In the genomic region with DNA sequence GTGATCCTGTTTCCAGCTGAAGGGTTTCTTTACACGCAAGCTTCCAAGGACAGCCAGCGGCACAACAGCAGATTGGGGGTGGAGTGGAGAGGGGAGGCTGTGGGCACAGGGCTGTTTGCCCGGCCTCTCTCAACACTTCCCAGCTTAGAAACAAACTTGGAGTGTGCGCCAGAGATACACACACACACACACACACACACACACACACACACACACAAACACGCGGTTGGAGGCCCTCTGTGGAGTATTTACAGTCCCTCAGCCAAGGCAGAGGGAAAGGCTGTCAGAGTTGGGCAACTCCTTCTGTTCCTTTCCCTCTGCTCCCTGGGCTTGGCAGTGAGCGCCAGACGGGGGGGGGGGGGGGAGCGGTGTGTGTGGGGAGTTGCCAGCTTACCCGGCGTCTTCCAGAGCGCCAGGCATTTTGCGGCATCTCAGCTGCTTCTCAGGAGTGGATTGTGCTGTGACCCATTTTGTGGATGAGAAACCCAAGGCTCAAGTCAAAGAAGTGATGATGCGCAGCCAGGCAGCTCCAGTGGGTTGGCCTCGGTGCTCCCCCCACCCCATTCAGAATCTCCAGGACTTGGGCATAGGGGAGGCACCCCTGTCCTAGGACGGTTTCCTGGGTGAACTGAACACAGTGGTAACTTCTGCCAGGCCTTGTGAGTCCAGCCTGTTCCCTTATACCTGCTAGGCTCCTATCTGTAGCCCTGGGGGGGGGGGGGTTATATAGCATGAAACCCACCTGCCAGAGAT, we compare ENCODE assay signal across 8 mouse cellular contexts. TPM values are rescaled to one million over a fixed set of nuclear protein-coding genes. Genes with fewer than 3 reads are reported as not detected.
DNase-seq lines count a peak whose midpoint lies in the region; ATAC-seq and TF ChIP-seq lines count a peak whose summit lies in the region.

No protein-coding gene starts in this region.

- H3K4me1 ChIP-seq in hindbrain, embryonic 16.5 days (ENCODE audit: control insufficient read depth, insufficient read depth, low read depth, low read length), result peaks cover 59% of the 10 kb centered on the region
- peaks cover 92% of the 10 kb centered on the region for H3K4me1 ChIP-seq in midbrain, embryonic 10.5 days
- peaks cover 75% of the 10 kb centered on the region for H3K4me1 ChIP-seq in stomach, embryonic 15.5 days

- no peaks in the 10 kb centered on the region for H3K9me3 ChIP-seq in hindbrain, embryonic 16.5 days (ENCODE audit: control insufficient read depth, low read length)
- no peaks in the 10 kb centered on the region for H3K9me3 ChIP-seq in midbrain, embryonic 10.5 days (replicated peaks)
- H3K9me3 ChIP-seq in stomach, embryonic 15.5 days, result no peaks in the 10 kb centered on the region

- no peaks in the 10 kb centered on the region for H3K27me3 ChIP-seq in hindbrain, embryonic 16.5 days (replicated peaks; ENCODE audit: control insufficient read depth, insufficient read depth, low read length)
- H3K27me3 ChIP-seq in midbrain, embryonic 10.5 days (ENCODE audit: low read depth, poor library complexity, severe bottlenecking), result peaks cover 75% of the 10 kb centered on the region
- 0 out of 2 replicates have a peak, but pooled peaks cover 10% of the 10 kb centered on the region for H3K27me3 ChIP-seq in stomach, embryonic 15.5 days (replicated peaks)

- no peak overlapping the region for H3K27ac ChIP-seq in hindbrain, embryonic 16.5 days (ENCODE audit: low read depth, low read length)
- peak overlapping the region; percentile 93 for H3K27ac ChIP-seq in midbrain, embryonic 10.5 days (replicated peaks)
- no peak overlapping the region for H3K27ac ChIP-seq in stomach, embryonic 15.5 days

- no peak for TF ChIP-seq POLR2A in brain, embryonic 14.5 days (IDR thresholded peaks at IDR 0.05; ENCODE audit: borderline replicate concordance, extremely low read depth, insufficient read depth, insufficient read length, poor library complexity, severe bottlenecking)

- H3K9ac ChIP-seq in hindbrain, embryonic 16.5 days (ENCODE audit: low read depth, low read length), result peak overlapping the region; percentile 54
- H3K9ac ChIP-seq in stomach, embryonic 15.5 days, result no peak overlapping the region

- no peak for TF ChIP-seq CTCF in brain, embryonic 14.5 days (IDR thresholded peaks at IDR 0.05; ENCODE audit: borderline replicate concordance, extremely low read depth, insufficient read depth, insufficient read length)

- peak; percentile 1; the same call in 1 of the 2 replicates for ATAC-seq in hindbrain, embryonic 16.5 days
- ATAC-seq in stomach, embryonic 15.5 days (ENCODE audit: insufficient read depth, low FRiP score, low read depth), result no peak

- 14% methylated on average over 13 of the region's 16 CpGs for whole genome bisulfite sequencing in hindbrain, embryonic 16.5 days
- WGBS in midbrain, embryonic 10.5 days, result 30% methylated on average over 9 of the region's 16 CpGs
- WGBS in stomach, embryonic 15.5 days, result 35% methylated on average over 13 of the region's 16 CpGs

- DNase-seq in 3134 (ENCODE audit: extremely low read depth, insufficient read length, low spot score), result peak; percentile 81
- peak; percentile 94 for DNase-seq in brain, embryonic 14.5 days (ENCODE audit: low read depth)
- DNase-seq in frontal cortex, postnatal 10 days (ENCODE audit: low spot score in 2 of 2), result peak; percentile 70 to 78
- DNase-seq in left cerebral cortex, postnatal 14 days (ENCODE audit: low spot score in 2 of 2), result peak; percentile 80 to 92
- DNase-seq in midbrain, embryonic 10.5 days (ENCODE audit: low spot score), result no peak
- no peak for DNase-seq in MN1 (ENCODE audit: low spot score)

- peak overlapping the region; percentile 74 for H3K4me2 ChIP-seq in hindbrain, embryonic 16.5 days (ENCODE audit: low read length)
- peak overlapping the region; percentile 94 for H3K4me2 ChIP-seq in stomach, embryonic 15.5 days

- H3K36me3 ChIP-seq in hindbrain, embryonic 16.5 days (ENCODE audit: control insufficient read depth, insufficient read depth, low read length), result no peaks in the 10 kb centered on the region
- no peaks in the 10 kb centered on the region for H3K36me3 ChIP-seq in midbrain, embryonic 10.5 days
- H3K36me3 ChIP-seq in stomach, embryonic 15.5 days, result no peaks in the 10 kb centered on the region

- intact Hi-C loops in left cerebral cortex, postnatal 14 days (cut with DNase I), result loop anchor here (5.0 kb wide), 3 partner anchors 37 to 128 kb away; a partner anchor contains a TSS

- peak overlapping the region; percentile 95 for H3K4me3 ChIP-seq in hindbrain, embryonic 16.5 days (ENCODE audit: low read length)
- H3K4me3 ChIP-seq in midbrain, embryonic 10.5 days, result peak overlapping the region; percentile 88
- peak overlapping the region; percentile 75 for H3K4me3 ChIP-seq in stomach, embryonic 15.5 days (replicated peaks)

RNA-seq across cellular contexts. Expression of a gene that starts 2.3 kb away (rescaled TPM):
- 13.6 and 16.6 TPM in 2 replicates for polyA plus RNA-seq in brain, embryonic 14.5 days (2012; rRNA removed)
- polyA plus RNA-seq in hindbrain, embryonic 16.5 days (2015; fragmentation: Nextera tagmentation; extraction: Ambion mirVana), result 4.7 and 4.9 TPM in 2 replicates
- 1 to 10 TPM; 8.1 to 9.0 TPM for total RNA-seq in left cerebral cortex, postnatal 14 days (2021)
- polyA plus RNA-seq in midbrain, embryonic 10.5 days (2016; fragmentation: Nextera tagmentation; extraction: Ambion mirVana), result 4.0 and 5.1 TPM in 2 replicates
- polyA plus RNA-seq in stomach, embryonic 15.5 days (2015; fragmentation: Nextera tagmentation; extraction: Ambion mirVana), result 2.9 and 3.8 TPM in 2 replicates

Comparison
In these comparisons a context has a peak if more than half of its experiments do, and no peak if none do; other contexts are left out.
1. DNase-seq: peak in 3134 (single experiment), brain, embryonic 14.5 days (single experiment), frontal cortex, postnatal 10 days (2 of 2) and left cerebral cortex, postnatal 14 days (2 of 2); none in midbrain, embryonic 10.5 days (single experiment) and MN1 (single experiment).
2. Peak in every context shown above with its lines, with median percentiles within 50 percentile points of each other: H3K4me3 ChIP-seq.